Mouse (Mus musculus) stomach, postnatal 0 days (tissue): Measurements from ENCODE around the gene Vps25.

Experiments used
- CTCF ChIP-seq: IDR thresholded peaks from 2 replicates; pipeline ENCODE4 v1.5.1; 2016; ENCODE audit warnings: antibody characterized with exemption, low read depth, mild to moderate bottlenecking, moderate library complexity
- EP300 ChIP-seq: optimal IDR thresholded peaks from 2 replicates; pipeline ENCODE3; 2016; ENCODE audit warnings: antibody characterized with exemption

- no peak for TF ChIP-seq EP300
- no peak for TF ChIP-seq CTCF
These were observed 32.7 kb upstream of the Vps25 start for GRCm38 (mm10) chr11:101220853-101221252.
